Mouse (Mus musculus) thymus, adult 2 months (tissue): ENCODE measurements around the gene Bcor. TPM values are rescaled to one million over a fixed set of nuclear protein-coding genes. Genes with fewer than 3 reads are reported as not detected.

Source experiments
- DNase-seq: peaks from one replicate; pipeline ENCODE4 v3.0.0; 2021
- H3K27ac ChIP-seq: fragments of 200-500 bp; 2 replicates; pipeline ENCODE4 v1.5.1; 2012; ENCODE audit warnings: low read length, control low read depth; ENCODE audit not compliant: control insufficient read depth, insufficient read depth
- H3K27me3 ChIP-seq: fragments of 200-500 bp; 2 replicates; pipeline ENCODE4 v1.6.1; 2012; ENCODE audit warnings: mild to moderate bottlenecking, low read length, moderate library complexity, mixed read lengths; ENCODE audit not compliant: control insufficient read depth, insufficient read depth
- H3K36me3 ChIP-seq: fragments of 200-500 bp; 2 replicates; pipeline ENCODE4 v1.6.1; 2012; ENCODE audit warnings: mild to moderate bottlenecking, low read length, moderate library complexity; ENCODE audit not compliant: control insufficient read depth, insufficient read depth
- H3K4me1 ChIP-seq: fragments of 200-500 bp; replicated peaks from 2 replicates; pipeline ENCODE4 v1.6.1; 2012; ENCODE audit warnings: low read length; ENCODE audit not compliant: control insufficient read depth, insufficient read depth
- H3K4me3 ChIP-seq: fragments of 200-500 bp; 2 replicates; pipeline ENCODE4 v1.5.1; 2012; ENCODE audit warnings: mild to moderate bottlenecking, low read length, control low read depth, moderate library complexity; ENCODE audit not compliant: control insufficient read depth, insufficient read depth
- CTCF ChIP-seq: fragments of 200-500 bp; IDR thresholded peaks from 2 replicates; pipeline ENCODE4 v1.5.1; 2012; ENCODE audit warnings: mild to moderate bottlenecking, control low read depth, low read length, moderate library complexity, borderline replicate concordance; ENCODE audit not compliant: control insufficient read depth, poor library complexity, insufficient read depth; ENCODE audit errors: extremely low read depth
- POLR2A ChIP-seq: fragments of 200-500 bp; IDR thresholded peaks from 2 replicates; pipeline ENCODE4 v1.6.1; 2012; ENCODE audit warnings: mild to moderate bottlenecking, low read length, control low read depth, moderate library complexity; ENCODE audit not compliant: control insufficient read depth, poor library complexity, insufficient read depth; ENCODE audit errors: extremely low read depth
- WGBS: fragments of 180-500 bp; shearing (Covaris S2); methylation state at CpG from one replicate; pipeline ENCODE4 v1.1.7; 2018; 5-methylcytosine and 5-hydroxymethylcytosine counted together
- polyA plus RNA-seq: library from polyadenylated mRNA; depleted of rRNA; stranded (reverse); fragments of >200 nt; gene quantifications from 2 replicates; pipeline ENCODE4 v1.2.3, GENCODE M21; 2012

Bcor gene
- polyA plus RNA-seq, 1 experiment: 30.6 TPM

GRCm38 (mm10) chrX:12003106-12003505 is 157.0 kb downstream of the Bcor start:
- Histone ChIP-seq H3K36me3 (no peaks in the 10 kb centered on the region), H3K27ac (peak overlapping the region; percentile 30; the same call in 1 of the 2 replicates), H3K27me3 (no peaks in the 10 kb centered on the region), H3K4me1 (peaks cover 48% of the 10 kb centered on the region), H3K4me3 (peak overlapping the region; percentile 12; the same call in 1 of the 2 replicates)
- WGBS: 2% methylated on average over 9 of the region's 9 CpGs
- DNase-seq: peak; percentile 48
- no peak for TF ChIP-seq CTCF
- no peak for TF ChIP-seq POLR2A

GRCm38 (mm10) chrX:12002596-12002995 is 157.6 kb downstream of the Bcor start:
- WGBS: 15% methylated on average over 6 of the region's 6 CpGs
- Histone ChIP-seq H3K27me3 (no peaks in the 10 kb centered on the region), H3K27ac (no peak overlapping the region), H3K36me3 (no peaks in the 10 kb centered on the region), H3K4me1 (peaks cover 48% of the 10 kb centered on the region), H3K4me3 (no peak overlapping the region)
- TF ChIP-seq CTCF (no peak), POLR2A (no peak)
- no peak for DNase-seq

GRCm38 (mm10) chrX:12001969-12002368 is 158.2 kb downstream of the Bcor start:
- DNase-seq: no peak
- no peak overlapping the region for H3K4me3 ChIP-seq

GRCm38 (mm10) chrX:12001336-12001735 is 158.8 kb downstream of the Bcor start:
- H3K36me3 ChIP-seq: no peaks in the 10 kb centered on the region
- peaks cover 46% of the 10 kb centered on the region for H3K4me1 ChIP-seq
- no peak for TF ChIP-seq POLR2A
- no peak for TF ChIP-seq CTCF
- H3K27me3 ChIP-seq: no peaks in the 10 kb centered on the region
- no peak overlapping the region for H3K4me3 ChIP-seq
- DNase-seq: no peak
- no peak overlapping the region for H3K27ac ChIP-seq
- 91% methylated on average over 16 of the region's 16 CpGs for WGBS

More at GRCm38 (mm10) chrX:12001969-12002368, 158.2 kb downstream of the Bcor start:
- TF ChIP-seq CTCF (no peak), POLR2A (no peak)
- Histone ChIP-seq H3K4me1 (peaks cover 46% of the 10 kb centered on the region), H3K27ac (no peak overlapping the region), H3K36me3 (no peaks in the 10 kb centered on the region), H3K27me3 (no peaks in the 10 kb centered on the region)
- whole genome bisulfite sequencing: 26% methylated on average over 3 of the region's 3 CpGs

- no peaks in the 10 kb centered on the region for H3K27me3 ChIP-seq
- H3K4me3 ChIP-seq: no peak overlapping the region
- TF ChIP-seq POLR2A (no peak), CTCF (no peak)
- 93% methylated on average over 13 of the region's 13 CpGs for WGBS
- H3K27ac ChIP-seq: no peak overlapping the region
- peaks cover 41% of the 10 kb centered on the region for H3K4me1 ChIP-seq
- DNase-seq: no peak
- no peaks in the 10 kb centered on the region for H3K36me3 ChIP-seq
Measured at GRCm38 (mm10) chrX:12000620-12001019, 159.5 kb downstream of the Bcor start.

- H3K4me1 ChIP-seq: peaks cover 34% of the 10 kb centered on the region
- no peak for DNase-seq
- H3K27me3 ChIP-seq: no peaks in the 10 kb centered on the region
- no peak overlapping the region for H3K27ac ChIP-seq
- 87% methylated on average over 19 of the region's 19 CpGs for WGBS
- H3K36me3 ChIP-seq: no peaks in the 10 kb centered on the region
- no peak overlapping the region for H3K4me3 ChIP-seq
- no peak for TF ChIP-seq CTCF
- TF ChIP-seq POLR2A: no peak
Measured at GRCm38 (mm10) chrX:11999951-12000350, 160.2 kb downstream of the Bcor start.

GRCm38 (mm10) chrX:11998934-11999336 is 161.2 kb downstream of the Bcor start:
- Histone ChIP-seq H3K4me1 (peaks cover 24% of the 10 kb centered on the region), H3K27ac (no peak overlapping the region), H3K27me3 (no peaks in the 10 kb centered on the region), H3K4me3 (peak overlapping the region; percentile 58), H3K36me3 (no peaks in the 10 kb centered on the region)
- TF ChIP-seq POLR2A (no peak), CTCF (no peak)
- peak; percentile 74 for DNase-seq
- 1% methylated on average over 26 of the region's 41 CpGs for WGBS
